Mouse (Mus musculus) forebrain, embryonic 12.5 days (tissue): ENCODE data around the gene Atp1a2. TPM values are rescaled to one million over a fixed set of nuclear protein-coding genes. Genes with fewer than 3 reads are reported as not detected.

Source experiments
- ATAC-seq: fragments of 200-750 bp; cut with Nextera tagmentation; 2 replicates; pipeline ENCODE4 v1.8.0; 2017; ENCODE audit warnings: moderate TSS enrichment; ENCODE audit not compliant: low FRiP score
- H3K27ac ChIP-seq: fragments of 300-500 bp; sonication (generic); 2 replicates; pipeline ENCODE4 v1.5.1; 2016; ENCODE audit warnings: mild to moderate bottlenecking
- H3K27me3 ChIP-seq: fragments of 300-500 bp; sonication (generic); 2 replicates; pipeline ENCODE4 v1.6.1; 2016; ENCODE audit warnings: mild to moderate bottlenecking
- H3K36me3 ChIP-seq: fragments of 300-500 bp; sonication (generic); replicated peaks from 2 replicates; pipeline ENCODE4 v1.6.1; 2016; ENCODE audit warnings: mild to moderate bottlenecking
- H3K4me1 ChIP-seq: fragments of 300-500 bp; sonication (generic); 2 replicates; pipeline ENCODE4 v1.6.1; 2016
- H3K4me2 ChIP-seq: fragments of 300-500 bp; sonication (generic); 2 replicates; pipeline ENCODE4 v1.6.1; 2016; ENCODE audit warnings: mild to moderate bottlenecking, moderate library complexity
- H3K4me3 ChIP-seq: fragments of 300-500 bp; sonication (generic); replicated peaks from 2 replicates; pipeline ENCODE4 v1.5.1; 2016; ENCODE audit warnings: mild to moderate bottlenecking
- H3K9ac ChIP-seq: fragments of 300-500 bp; sonication (generic); 2 replicates; pipeline ENCODE4 v1.6.1; 2016; ENCODE audit warnings: mild to moderate bottlenecking
- H3K9me3 ChIP-seq: fragments of 300-500 bp; sonication (generic); 2 replicates; pipeline ENCODE4 v1.6.1; 2016
- WGBS: fragments of 180-500 bp; shearing (Covaris S2); methylation state at CpG from one replicate; pipeline ENCODE4 v1.1.7; 2016; 5-methylcytosine and 5-hydroxymethylcytosine counted together
- polyA plus RNA-seq: library from polyadenylated mRNA; unstranded; fragments of >200 nt; fragmentation: Nextera tagmentation; extraction: Ambion mirVana; gene quantifications from 2 replicates; pipeline ENCODE4 v1.2.1, GENCODE M21; 2016

Gene Atp1a2
- polyA plus RNA-seq, 1 experiment from 2014 or later = 9.5 TPM

- H3K4me3 ChIP-seq = peak overlapping the region; percentile 19
- H3K27ac ChIP-seq = peak overlapping the region; percentile 59
- 80% methylated on average over 6 of the region's 6 CpGs for WGBS
- H3K9ac ChIP-seq = no peak overlapping the region
- peaks cover 51% of the 10 kb centered on the region for H3K4me1 ChIP-seq
- H3K27me3 ChIP-seq = peaks cover 9% of the 10 kb centered on the region; the same call in 1 of the 2 replicates
- peak overlapping the region; percentile 40; the same call in 1 of the 2 replicates for H3K4me2 ChIP-seq
- no peaks in the 10 kb centered on the region for H3K9me3 ChIP-seq
- ATAC-seq = no peak
- H3K36me3 ChIP-seq = no peaks in the 10 kb centered on the region
Measured at GRCm38 (mm10) chr1:172296816-172297510, 901 bp downstream of the Atp1a2 start.

GRCm38 (mm10) chr1:172295751-172296197, 2.1 kb downstream of the Atp1a2 start:
- Histone ChIP-seq H3K9me3 (no peaks in the 10 kb centered on the region), H3K36me3 (no peaks in the 10 kb centered on the region), H3K9ac (no peak overlapping the region), H3K27me3 (peaks cover 9% of the 10 kb centered on the region; the same call in 1 of the 2 replicates), H3K4me3 (no peak overlapping the region), H3K4me1 (peaks cover 40% of the 10 kb centered on the region), H3K4me2 (peak overlapping the region; percentile 40; the same call in 1 of the 2 replicates), H3K27ac (peak overlapping the region; percentile 71)
- ATAC-seq = peak; percentile 59
- 34% methylated on average over 4 of the region's 4 CpGs for WGBS

DNA sequence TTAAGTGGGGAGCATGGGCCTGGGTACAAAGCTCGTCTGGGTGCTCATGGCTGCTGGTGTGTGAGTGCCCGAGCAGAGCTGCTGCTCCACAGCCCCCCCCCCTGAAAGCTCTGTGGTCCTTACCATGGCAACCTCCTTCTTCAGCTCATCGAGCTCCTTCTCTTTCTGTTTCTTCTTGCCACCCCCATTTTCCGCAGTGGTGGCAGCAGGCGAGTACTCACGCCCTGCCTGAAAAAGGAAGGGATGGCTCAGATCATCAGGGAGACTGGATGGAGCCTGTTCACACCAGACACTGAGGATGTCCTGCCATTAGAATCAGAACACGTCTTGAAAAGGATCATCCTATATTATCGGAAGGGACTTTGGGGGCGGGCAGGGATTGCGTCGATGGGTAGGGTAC, 4.4 kb downstream of the Atp1a2 start:
- ATAC-seq = no peak
- 88% methylated on average over 11 of the region's 11 CpGs for WGBS
- Histone ChIP-seq H3K36me3 (no peaks in the 10 kb centered on the region), H3K4me1 (peaks cover 40% of the 10 kb centered on the region), H3K4me2 (no peak overlapping the region), H3K27me3 (peaks cover 6% of the 10 kb centered on the region; the same call in 1 of the 2 replicates), H3K4me3 (no peak overlapping the region), H3K27ac (no peak overlapping the region), H3K9ac (no peak overlapping the region), H3K9me3 (no peaks in the 10 kb centered on the region)

GRCm38 (mm10) chr1:172292880-172293279, 5.0 kb downstream of the Atp1a2 start:
- H3K4me1 ChIP-seq = peaks cover 35% of the 10 kb centered on the region
- H3K4me3 ChIP-seq = no peak overlapping the region
- 83% methylated on average over 2 of the region's 2 CpGs for WGBS
- ATAC-seq = no peak
- peaks cover 3% of the 10 kb centered on the region; the same call in 1 of the 2 replicates for H3K27me3 ChIP-seq
- no peak overlapping the region for H3K27ac ChIP-seq
- H3K4me2 ChIP-seq = no peak overlapping the region
- no peaks in the 10 kb centered on the region for H3K9me3 ChIP-seq
- H3K9ac ChIP-seq = no peak overlapping the region
- H3K36me3 ChIP-seq = no peaks in the 10 kb centered on the region

- Histone ChIP-seq H3K9me3 (no peaks in the 10 kb centered on the region), H3K36me3 (no peaks in the 10 kb centered on the region), H3K4me2 (no peak overlapping the region), H3K4me1 (peaks cover 3% of the 10 kb centered on the region; the same call in 1 of the 2 replicates), H3K27ac (no peak overlapping the region), H3K27me3 (no peaks in the 10 kb centered on the region), H3K9ac (no peak overlapping the region), H3K4me3 (no peak overlapping the region)
- ATAC-seq = no peak
- 88% methylated on average over 3 of the region's 3 CpGs for WGBS
Measured at GRCm38 (mm10) chr1:172289617-172289946, 8.3 kb downstream of the Atp1a2 start.

DNA sequence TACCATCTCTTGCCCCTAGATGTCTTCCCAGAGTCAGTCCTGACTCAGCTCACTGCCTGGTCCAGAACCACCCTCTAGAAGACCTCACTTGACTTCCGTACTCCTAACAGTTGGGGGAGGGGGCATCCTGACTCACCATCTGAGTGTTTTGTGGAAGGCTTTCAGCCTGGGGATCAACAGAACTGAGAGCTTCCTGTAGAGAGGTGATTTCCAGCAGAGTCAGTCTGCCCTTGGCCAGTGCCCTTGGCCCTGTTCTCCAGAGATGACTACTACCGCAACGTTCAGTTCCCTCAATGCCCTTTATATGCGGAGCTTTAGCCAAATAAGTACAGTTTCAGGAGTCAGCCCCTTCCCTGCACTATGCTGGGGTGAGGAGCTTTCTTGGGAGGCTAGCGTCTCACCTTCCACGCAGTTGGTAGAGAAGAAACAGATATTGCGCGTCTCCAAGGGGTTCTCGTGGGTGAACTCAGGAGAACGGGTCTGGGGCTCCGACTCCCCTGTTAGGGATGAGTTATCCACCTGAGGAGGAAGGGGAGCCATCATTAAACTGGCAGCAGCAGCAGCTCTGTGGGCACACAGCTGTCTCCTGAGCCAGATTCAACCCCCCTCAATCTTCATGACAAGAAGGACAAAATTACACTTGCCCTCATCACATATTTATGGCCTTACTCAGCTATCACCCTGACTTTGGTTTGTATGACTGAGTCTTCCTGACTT, 8.8 kb downstream of the Atp1a2 start:
- Histone ChIP-seq H3K27me3 (no peaks in the 10 kb centered on the region), H3K9ac (no peak overlapping the region), H3K4me1 (no peaks in the 10 kb centered on the region), H3K36me3 (no peaks in the 10 kb centered on the region), H3K4me3 (no peak overlapping the region), H3K27ac (no peak overlapping the region), H3K9me3 (no peaks in the 10 kb centered on the region), H3K4me2 (no peak overlapping the region)
- 93% methylated on average over 11 of the region's 11 CpGs for WGBS
- ATAC-seq = no peak

- no peak overlapping the region for H3K27ac ChIP-seq
- H3K4me2 ChIP-seq = no peak overlapping the region
- H3K36me3 ChIP-seq = no peaks in the 10 kb centered on the region
- H3K27me3 ChIP-seq = no peaks in the 10 kb centered on the region
- H3K9ac ChIP-seq = no peak overlapping the region
- no peaks in the 10 kb centered on the region for H3K4me1 ChIP-seq
- H3K9me3 ChIP-seq = no peaks in the 10 kb centered on the region
- H3K4me3 ChIP-seq = no peak overlapping the region
- WGBS = 86% methylated on average over 5 of the region's 5 CpGs
- no peak for ATAC-seq
Measured at GRCm38 (mm10) chr1:172286740-172287139, 11.1 kb downstream of the Atp1a2 start.

GRCm38 (mm10) chr1:172284221-172284620, 13.6 kb downstream of the Atp1a2 start:
- H3K36me3 ChIP-seq = no peaks in the 10 kb centered on the region
- H3K9me3 ChIP-seq = no peaks in the 10 kb centered on the region
- 92% methylated on average over 14 of the region's 14 CpGs for WGBS
- H3K27me3 ChIP-seq = no peaks in the 10 kb centered on the region
- H3K27ac ChIP-seq = no peak overlapping the region
- H3K4me1 ChIP-seq = no peaks in the 10 kb centered on the region
- no peak overlapping the region for H3K4me2 ChIP-seq
- no peak for ATAC-seq
- no peak overlapping the region for H3K4me3 ChIP-seq
- no peak overlapping the region for H3K9ac ChIP-seq

GRCm38 (mm10) chr1:172283073-172283472, 14.8 kb downstream of the Atp1a2 start:
- ATAC-seq = no peak
- no peaks in the 10 kb centered on the region for H3K9me3 ChIP-seq
- 84% methylated on average over 6 of the region's 6 CpGs for WGBS
- H3K9ac ChIP-seq = no peak overlapping the region
- H3K4me1 ChIP-seq = no peaks in the 10 kb centered on the region
- no peak overlapping the region for H3K4me3 ChIP-seq
- no peak overlapping the region for H3K27ac ChIP-seq
- H3K27me3 ChIP-seq = no peaks in the 10 kb centered on the region
- no peaks in the 10 kb centered on the region; the same call in 1 of the 2 replicates for H3K36me3 ChIP-seq
- H3K4me2 ChIP-seq = no peak overlapping the region

GRCm38 (mm10) chr1:172281522-172282254, 16.2 kb downstream of the Atp1a2 start:
- Histone ChIP-seq H3K4me1 (no peaks in the 10 kb centered on the region), H3K9ac (no peak overlapping the region), H3K4me2 (no peak overlapping the region), H3K27ac (no peak overlapping the region), H3K27me3 (no peaks in the 10 kb centered on the region), H3K36me3 (no peaks in the 10 kb centered on the region; the same call in 1 of the 2 replicates), H3K9me3 (no peaks in the 10 kb centered on the region), H3K4me3 (no peak overlapping the region)
- WGBS = 79% methylated on average over 10 of the region's 10 CpGs
- no peak for ATAC-seq

DNA sequence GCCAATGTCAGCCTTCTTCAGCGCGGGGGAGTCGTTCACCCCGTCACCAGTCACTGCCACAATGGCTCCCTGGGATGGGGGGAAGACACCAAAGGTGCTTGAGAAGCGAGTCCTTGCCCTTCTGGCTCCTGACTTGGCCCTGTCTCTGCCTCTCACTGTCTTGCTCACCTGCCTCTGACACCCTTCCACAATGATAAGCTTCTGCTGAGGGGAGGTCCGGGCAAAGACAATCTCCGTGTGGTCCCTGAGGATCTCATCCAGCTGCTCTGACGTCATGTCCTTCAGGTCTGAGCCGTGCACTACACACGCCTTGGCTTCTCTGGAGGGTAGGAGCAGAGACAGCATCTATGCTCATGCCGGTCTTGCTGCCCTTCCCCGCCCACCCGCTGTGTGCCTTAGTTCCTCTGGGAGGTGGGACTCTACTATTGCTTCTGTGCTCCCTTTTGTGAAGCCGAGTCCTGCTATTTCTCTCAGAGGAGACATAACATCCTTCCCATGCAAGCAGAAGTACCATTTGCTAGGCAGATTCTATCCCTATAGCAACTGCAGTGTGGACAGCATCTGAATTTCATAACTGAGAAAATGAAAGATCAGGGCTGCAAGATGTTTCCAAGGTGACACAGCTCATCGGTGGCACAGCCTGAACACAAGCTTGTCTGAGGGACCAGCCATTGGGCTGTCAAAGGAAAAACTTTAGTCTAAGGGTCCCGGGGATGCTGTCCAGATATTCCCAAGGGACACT, 17.9 kb downstream of the Atp1a2 start:
- no peak for ATAC-seq
- Histone ChIP-seq H3K36me3 (no peaks in the 10 kb centered on the region; the same call in 1 of the 2 replicates), H3K4me3 (no peak overlapping the region), H3K4me2 (no peak overlapping the region), H3K4me1 (no peaks in the 10 kb centered on the region), H3K27ac (no peak overlapping the region), H3K27me3 (no peaks in the 10 kb centered on the region), H3K9ac (no peak overlapping the region), H3K9me3 (no peaks in the 10 kb centered on the region)
- WGBS = 88% methylated on average over 16 of the region's 16 CpGs

DNA sequence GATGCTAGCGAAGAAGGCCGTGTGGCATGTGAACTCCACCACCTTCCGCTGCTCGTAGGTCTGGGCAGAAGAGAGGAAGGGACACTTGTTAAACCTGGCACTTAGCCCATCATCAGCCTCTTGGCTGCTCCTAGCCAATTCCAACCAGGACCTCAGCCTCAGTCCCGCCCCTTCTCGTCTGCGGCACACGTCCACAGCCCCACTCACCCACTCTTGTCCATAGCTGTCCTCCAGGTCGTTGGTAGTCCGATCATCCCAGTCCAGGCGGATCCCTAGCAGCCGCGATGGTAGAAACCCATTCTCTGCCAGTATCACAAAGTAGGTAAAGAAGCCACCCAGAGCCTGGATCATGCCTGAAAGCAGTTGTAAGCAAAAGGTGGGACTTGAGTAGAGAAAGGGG, 19.5 kb downstream of the Atp1a2 start:
- H3K9me3 ChIP-seq = no peaks in the 10 kb centered on the region
- H3K4me2 ChIP-seq = no peak overlapping the region
- H3K9ac ChIP-seq = no peak overlapping the region
- H3K27ac ChIP-seq = no peak overlapping the region
- 96% methylated on average over 13 of the region's 13 CpGs for WGBS
- H3K36me3 ChIP-seq = no peaks in the 10 kb centered on the region; the same call in 1 of the 2 replicates
- no peaks in the 10 kb centered on the region for H3K4me1 ChIP-seq
- H3K27me3 ChIP-seq = no peaks in the 10 kb centered on the region
- no peak overlapping the region for H3K4me3 ChIP-seq
- ATAC-seq = no peak
